Mouse (Mus musculus): ENCODE results near the gene Ppp1r2.
A peak's percentile ranks its signal among the peaks of the same experiment; 100 is the strongest.

DNA sequence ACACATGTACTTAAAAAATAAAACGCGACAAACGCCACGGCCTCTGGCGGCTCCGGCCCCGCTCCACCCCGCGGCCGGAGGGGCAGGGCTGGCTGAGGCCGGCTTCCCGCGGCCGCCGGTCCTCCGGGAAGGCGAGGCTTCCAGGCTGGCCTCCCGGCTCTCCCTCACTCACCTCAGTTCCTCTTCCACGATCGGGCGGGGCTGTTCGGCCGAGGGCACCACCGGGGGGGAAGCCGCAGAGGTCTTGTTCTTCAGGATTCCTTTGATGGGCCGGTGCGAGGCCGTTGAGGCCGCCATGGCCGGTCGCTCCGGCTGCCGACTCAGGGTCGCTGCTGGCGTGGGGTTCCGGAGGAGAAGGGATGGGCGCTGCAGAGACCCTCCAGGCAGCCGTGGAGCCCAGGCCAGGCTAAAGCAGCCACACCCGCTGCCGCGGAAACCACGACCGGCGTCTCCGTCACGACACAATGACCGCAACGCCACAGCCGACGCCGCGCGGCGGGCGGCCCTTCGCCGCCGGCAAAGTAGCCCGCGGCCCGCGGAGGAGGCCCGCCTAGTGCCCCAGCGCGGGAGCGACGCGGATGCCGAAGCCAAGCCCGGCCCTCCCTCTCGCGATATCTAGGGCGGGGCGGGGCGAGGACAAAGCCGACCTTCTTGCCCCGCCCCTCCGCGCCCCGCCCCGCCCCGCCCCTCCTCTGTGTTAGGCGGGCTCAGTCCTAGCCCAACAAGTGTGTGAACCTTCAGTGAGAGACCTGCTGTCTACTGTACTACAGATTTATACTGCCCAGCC lies at the start of gene Ppp1r2:
- TF ChIP-seq POLR2A (IDR thresholded peaks at IDR 0.05; ENCODE audit: control insufficient read depth, extremely low read depth, insufficient read depth, low read length, poor library complexity) (peak; percentile 98), CTCF (IDR thresholded peaks at IDR 0.05; ENCODE audit: borderline replicate concordance, control insufficient read depth, extremely low read depth, insufficient read depth, low read length, poor library complexity) (peak; percentile 47; the same call in 1 of the 2 replicates)

Measured in thymus, adult 2 months (tissue).